Mouse (Mus musculus): ENCODE results near the gene Ensa.
"Not testable (repeated sequence)": the region's sequence is repeated elsewhere in the genome, so short reads cannot be mapped to it uniquely, and the experiment has no call there.

Gene Ensa

GRCm38 (mm10) chr3:95624628-95625503, at the start of gene Ensa:
Gene Ensa, plus strand, starts transcription at chr3:95624993.
- DNase-seq (ENCODE audit: low spot score), result peak; percentile 99

DNA sequence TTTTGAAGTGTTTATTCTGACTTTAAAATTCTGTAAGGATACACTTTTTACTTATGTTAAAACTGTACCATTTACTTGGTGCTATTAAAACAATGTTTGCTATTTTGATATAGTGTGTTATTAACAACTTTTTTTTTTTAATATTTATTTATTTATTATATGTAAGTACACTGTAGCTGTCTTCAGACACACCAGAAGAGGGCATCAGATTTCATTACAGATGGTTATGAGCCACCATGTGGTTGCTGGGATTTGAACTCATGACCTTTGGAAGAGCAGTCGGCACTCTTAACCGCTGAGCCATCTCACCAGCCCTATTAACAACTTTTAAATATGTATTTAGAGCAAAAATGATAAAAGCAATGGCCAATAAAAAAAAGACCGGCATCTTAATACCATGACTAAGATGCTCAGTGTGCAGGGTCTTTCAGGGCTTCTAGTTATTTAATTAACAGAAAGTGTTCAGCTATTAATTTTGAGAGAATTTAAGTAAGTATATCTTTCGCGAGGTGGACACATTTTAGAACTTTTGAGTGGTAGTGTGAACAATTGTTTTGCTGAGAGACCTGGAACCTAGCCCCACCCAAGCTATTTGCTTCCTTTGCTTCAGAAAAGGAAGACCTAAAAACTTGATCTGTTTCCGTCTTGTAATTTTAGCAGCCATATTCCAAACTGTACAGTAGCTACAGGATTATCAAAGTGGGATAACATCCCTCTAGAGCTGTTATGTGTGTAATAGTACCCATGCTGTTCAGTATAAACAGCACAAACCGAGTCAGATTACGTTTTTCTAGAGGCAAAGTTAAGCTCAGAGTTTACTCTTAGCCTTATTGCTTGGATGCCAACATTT, 36.8 kb upstream of the Ensa start:
- DNase-seq (ENCODE audit: low spot score), result no peak

DNA sequence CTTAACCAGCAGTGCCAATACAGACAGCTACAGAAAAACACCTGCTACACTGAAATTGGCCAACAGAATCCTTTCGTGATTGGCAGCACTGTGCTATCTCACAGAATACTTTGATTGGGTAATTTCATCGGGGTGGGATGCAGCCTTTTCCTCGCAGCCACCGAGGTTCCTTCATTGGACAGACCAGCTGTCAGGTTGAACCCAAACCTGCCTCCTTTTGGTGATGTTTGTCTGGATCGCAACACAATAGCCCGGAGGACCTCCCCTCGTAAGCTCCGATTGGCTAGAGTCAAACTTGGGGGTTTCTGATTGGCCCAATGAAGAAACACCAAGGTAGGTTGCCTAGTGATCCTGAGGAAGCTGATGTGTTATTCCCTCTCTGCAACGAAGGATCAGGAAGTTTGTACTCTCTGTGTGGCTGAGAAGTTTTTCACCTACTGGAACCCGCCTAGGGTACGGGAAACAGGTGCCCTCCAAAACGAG, 36.1 kb upstream of the Ensa start, which contains the start of gene Golph3l:
Gene Golph3l (plus strand): TSS at position 331 of the 483 bp plus-strand sequence.
- peak; percentile 93 for DNase-seq (ENCODE audit: low spot score)

- DNase-seq (ENCODE audit: low spot score), result no peak
Observed at GRCm38 (mm10) chr3:95598734-95599133, 26.1 kb upstream of the Ensa start.

DNA sequence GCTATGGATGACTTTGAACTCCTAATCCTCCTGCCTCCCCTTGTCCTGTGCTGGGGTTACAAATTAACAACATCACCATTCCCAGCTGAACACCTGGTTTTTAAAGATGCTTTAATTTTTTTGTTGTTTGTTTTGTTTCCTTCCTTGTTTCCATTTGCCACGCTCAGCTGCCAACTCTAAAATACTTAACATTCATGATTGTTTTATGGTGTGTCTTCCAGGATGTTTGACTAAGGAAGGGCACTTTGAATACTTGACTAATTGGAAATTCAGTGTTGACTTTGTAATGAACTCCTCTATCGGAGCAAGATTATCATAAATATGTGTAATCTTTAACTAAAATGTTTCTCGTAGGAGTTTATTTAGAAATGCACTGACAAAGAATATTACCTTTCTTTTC, 23.5 kb upstream of the Ensa start:
- no peak for DNase-seq (ENCODE audit: low spot score)

DNA sequence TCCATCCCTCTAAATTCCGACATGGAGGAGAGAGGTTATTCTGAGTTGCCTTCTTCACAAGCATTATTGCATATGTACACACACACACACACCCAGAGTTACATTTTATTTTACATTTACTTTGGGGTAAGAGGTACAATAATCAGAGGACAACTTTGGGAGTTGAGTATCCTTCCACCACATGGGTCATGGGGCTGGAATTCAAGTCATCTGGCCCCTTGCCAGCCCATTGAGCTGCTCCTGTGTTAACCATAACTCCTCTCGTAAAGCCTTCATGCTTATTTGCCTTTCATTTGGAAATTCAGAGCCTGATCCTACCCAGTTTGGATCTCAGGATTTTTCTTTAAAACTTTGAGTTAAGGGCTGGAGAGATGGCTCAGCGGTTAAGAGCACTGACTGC, 18.7 kb upstream of the Ensa start:
- no peak for DNase-seq (ENCODE audit: low spot score)

GRCm38 (mm10) chr3:95609195-95609594, 15.6 kb upstream of the Ensa start:
- DNase-seq (ENCODE audit: low spot score), result no peak

DNA sequence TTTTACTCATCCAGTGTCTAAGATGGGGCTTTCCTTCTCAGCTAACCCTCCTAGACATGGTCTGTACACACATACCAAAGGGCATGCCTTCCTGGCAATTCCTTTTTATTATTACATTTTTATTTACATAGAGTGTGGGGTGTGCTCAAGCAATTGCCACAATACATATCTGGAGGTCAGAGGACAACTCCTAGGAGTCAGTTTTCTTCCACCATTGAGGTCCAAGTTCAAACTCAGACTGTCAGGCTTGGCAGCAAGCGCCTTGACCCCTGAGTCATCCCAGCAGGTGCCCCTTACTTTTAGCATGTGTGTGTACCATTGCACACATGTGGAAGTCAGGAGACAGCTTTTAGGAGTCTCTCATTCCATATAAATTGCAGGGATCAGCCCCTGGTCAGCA, 10.8 kb upstream of the Ensa start:
- no peak for DNase-seq (ENCODE audit: low spot score)

- no peak for DNase-seq (ENCODE audit: low spot score)
Observed at GRCm38 (mm10) chr3:95618511-95618910, 6.3 kb upstream of the Ensa start.

- DNase-seq (ENCODE audit: low spot score), result no peak
Observed at GRCm38 (mm10) chr3:95621241-95621640, 3.6 kb upstream of the Ensa start.

GRCm38 (mm10) chr3:95622421-95622820, 2.4 kb upstream of the Ensa start:
- not testable (repeated sequence) for DNase-seq (ENCODE audit: low spot score)

DNA sequence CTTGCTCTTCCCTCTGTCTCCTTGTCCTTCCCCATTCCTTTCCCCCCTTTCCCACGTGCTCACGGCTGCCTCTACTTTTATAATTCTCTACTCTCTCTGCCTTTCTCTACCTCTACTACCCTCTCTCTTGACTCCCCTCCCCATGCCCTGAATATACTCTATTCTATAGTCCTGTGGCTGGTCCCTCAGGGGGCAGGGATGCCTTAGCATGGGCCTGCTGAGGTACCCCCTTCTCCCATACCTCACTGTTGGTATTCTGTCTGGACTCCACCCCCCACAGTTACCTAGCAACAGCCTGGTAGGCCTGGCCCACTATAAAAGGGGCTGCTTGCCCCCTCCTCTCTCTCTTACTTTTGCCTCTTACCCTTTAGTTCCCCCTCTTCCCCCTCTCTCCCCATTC, 1.2 kb upstream of the Ensa start:
- no peak for DNase-seq (ENCODE audit: low spot score)

GRCm38 (mm10) chr3:95623991-95624515, 740 bp upstream of the Ensa start:
- not testable (repeated sequence) for DNase-seq (ENCODE audit: low spot score)

DNA sequence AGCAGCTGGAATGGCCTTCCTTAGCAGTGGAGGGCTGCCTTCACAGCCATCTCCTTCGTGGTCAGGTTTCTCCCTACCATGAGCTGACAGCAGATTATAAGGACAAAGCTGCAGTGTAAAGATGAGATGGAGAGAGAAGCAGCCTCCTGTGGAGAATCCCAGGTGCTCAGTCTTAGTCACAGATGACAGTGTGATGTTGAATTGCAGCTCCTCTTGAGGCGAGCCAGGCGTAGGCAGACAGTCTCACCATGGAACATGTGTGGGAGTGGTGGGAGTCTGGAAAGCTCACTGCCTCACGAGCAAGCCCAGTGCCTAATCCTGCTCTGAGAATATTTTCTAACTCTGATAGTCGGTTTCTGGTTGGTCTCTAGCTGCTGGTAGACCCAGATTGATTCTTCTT, 3.0 kb downstream of the Ensa start:
- peak; percentile 63 for DNase-seq (ENCODE audit: low spot score)

- no peak for DNase-seq (ENCODE audit: low spot score)
Observed at GRCm38 (mm10) chr3:95629755-95630154, 5.0 kb downstream of the Ensa start.

DNA sequence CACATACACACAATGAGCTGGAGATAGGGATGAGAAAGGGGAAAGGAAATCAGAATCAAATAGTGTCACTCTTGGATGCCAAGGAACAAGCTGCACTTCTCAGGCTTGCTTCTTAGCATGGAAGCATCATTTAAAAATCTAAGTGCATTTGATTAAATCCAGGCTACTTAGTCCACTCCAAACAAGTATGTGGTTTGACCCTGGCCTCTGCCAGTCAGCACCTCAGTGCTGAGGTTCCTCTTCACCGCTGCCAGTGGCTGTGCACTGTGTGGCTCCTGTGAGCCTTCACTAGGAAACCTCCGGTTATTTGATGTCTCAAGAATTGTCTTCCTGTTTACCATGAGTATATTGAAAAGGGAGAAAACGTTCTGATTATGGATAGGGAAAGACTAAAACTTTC, 6.1 kb downstream of the Ensa start:
- DNase-seq (ENCODE audit: low spot score), result no peak

- DNase-seq (ENCODE audit: low spot score), result no peak
Observed at GRCm38 (mm10) chr3:95631304-95631703, 6.5 kb downstream of the Ensa start.

DNA sequence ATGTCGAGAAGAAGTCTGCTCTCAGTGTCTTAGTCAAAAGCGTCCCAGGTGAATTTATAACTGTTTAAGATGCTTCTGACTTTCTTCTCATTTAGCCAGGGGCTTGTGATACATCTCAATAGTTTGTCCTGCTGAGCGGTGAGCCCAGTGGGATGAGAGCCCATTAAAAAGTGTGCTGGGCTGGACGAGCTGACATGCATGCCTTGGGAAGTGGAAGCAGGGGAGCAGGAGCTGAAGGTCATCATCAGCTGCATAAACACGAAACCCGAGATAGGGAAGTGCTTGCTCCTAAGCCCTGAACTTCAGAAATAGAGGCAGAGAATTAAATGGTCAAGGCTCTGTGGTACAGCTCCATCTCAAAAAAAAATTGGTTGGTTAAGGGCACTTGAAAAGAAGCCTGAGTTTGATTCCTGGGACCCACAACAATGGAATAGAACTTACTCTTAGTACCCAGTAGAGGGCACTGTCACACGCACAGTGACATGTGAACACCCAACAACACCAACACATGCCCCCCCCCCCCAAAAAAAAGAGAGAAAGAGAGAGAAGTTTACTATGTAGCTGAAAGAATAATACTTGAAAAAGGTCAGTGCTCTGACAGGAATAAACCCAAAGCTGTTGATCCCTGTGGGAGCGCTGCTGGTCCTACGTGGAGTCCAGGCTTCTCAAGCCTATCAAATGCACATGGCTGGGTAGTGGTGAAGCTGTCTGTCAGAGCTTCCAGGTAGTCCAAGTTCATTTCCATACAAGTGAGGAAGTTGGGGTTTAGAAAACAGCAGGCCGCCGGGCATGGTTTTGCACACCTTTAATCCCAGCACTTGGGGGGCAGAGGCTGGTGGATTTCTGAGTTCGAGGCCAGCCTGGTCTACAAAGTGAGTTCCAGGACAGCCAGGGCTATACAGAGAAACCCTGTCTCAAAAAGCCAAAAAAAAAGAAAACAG, 8.1 kb downstream of the Ensa start:
- no peak for DNase-seq (ENCODE audit: low spot score)

GRCm38 (mm10) chr3:95635636-95636035, 10.8 kb downstream of the Ensa start:
- no peak for DNase-seq (ENCODE audit: low spot score)

GRCm38 (mm10) chr3:95636072-95636471, 11.3 kb downstream of the Ensa start:
- no peak for DNase-seq (ENCODE audit: low spot score)

DNA sequence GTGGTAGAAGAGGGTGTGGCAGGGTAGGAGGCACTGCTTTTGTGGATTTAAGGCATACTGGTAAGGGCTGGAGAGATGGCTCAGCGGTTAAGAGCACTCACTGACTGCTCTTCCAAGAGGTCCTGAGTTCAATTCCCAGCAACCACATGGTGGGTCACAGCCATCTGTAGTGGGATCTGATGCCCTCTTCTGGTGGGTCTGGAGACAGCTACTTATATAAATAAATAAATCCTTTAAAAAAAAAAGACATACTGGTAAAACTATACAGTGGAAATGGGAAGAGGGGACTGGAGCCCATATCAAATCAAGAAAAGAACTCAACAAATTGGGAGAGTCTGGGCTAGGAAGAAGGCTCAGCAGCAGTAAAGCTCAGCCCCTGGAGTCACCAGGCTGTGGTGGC, 14.9 kb downstream of the Ensa start:
- no peak for DNase-seq (ENCODE audit: low spot score)

Measured in testis, postnatal 14 days (tissue).